ENCODE assay signal across 28 mouse cellular contexts in the genomic region with DNA sequence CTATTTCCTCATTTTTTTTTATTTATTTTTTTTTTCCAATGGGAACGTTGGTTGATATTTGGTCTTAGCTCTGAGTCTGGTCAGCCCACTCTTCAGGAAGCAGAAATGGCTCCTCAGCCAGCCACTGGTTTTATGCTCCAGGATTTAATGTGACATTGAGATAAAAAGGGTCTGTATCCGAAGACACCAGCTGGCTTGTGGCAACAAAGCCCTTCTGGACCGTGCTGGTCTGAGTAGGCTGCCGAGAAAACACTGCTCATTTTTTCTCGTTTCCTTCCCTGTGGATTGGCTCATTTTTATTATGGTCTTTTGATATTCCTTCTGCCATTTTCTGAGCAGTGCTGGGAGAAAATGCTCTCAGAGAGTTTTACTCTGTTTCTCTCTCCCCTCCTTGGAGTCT.
A peak's percentile ranks its signal among the peaks of the same experiment; 100 is the strongest.
DNase-seq lines count a peak whose midpoint lies in the region; ATAC-seq and TF ChIP-seq lines count a peak whose summit lies in the region.
"Had no signal": no experiment of that assay in that cellular context is flagged by ENCODE, and none has a peak within 500 bp of the region (broad histone marks: within the 10 kb centered on the region; RNA-seq: fewer than 3 reads in every experiment).

No protein-coding gene starts in this region.

- no peaks in the 10 kb centered on the region for H3K9me3 ChIP-seq in forebrain, postnatal 0 days (ENCODE audit: low read length)
- H3K9me3 ChIP-seq in forebrain, embryonic 16.5 days (ENCODE audit: control insufficient read depth, low read length): no peaks in the 10 kb centered on the region
- H3K9me3 ChIP-seq in neural tube, embryonic 14.5 days (ENCODE audit: control insufficient read depth, low read length): no peaks in the 10 kb centered on the region
- H3K9me3 ChIP-seq in neural tube, embryonic 15.5 days (replicated peaks): no peaks in the 10 kb centered on the region
- H3K9me3 ChIP-seq: neural tube, embryonic 12.5 days; stomach, embryonic 15.5 days had no signal

- H3K4me3 ChIP-seq in forebrain, postnatal 0 days (ENCODE audit: low read depth, low read length): no peak overlapping the region
- H3K4me3 ChIP-seq in forebrain, embryonic 16.5 days (replicated peaks; ENCODE audit: low read length): no peak overlapping the region
- H3K4me3 ChIP-seq in neural tube, embryonic 14.5 days (ENCODE audit: low read depth, low read length): no peak overlapping the region
- no peak overlapping the region for H3K4me3 ChIP-seq in neural tube, embryonic 15.5 days (replicated peaks)
- H3K4me3 ChIP-seq: erythroblast, embryonic 14.5 days; myocyte; neural tube, embryonic 12.5 days; stomach, embryonic 15.5 days had no signal

- H3K36me3 ChIP-seq in forebrain, postnatal 0 days (ENCODE audit: insufficient read depth): no peaks in the 10 kb centered on the region
- H3K36me3 ChIP-seq in forebrain, embryonic 16.5 days (ENCODE audit: control insufficient read depth, insufficient read depth): no peaks in the 10 kb centered on the region
- no peaks in the 10 kb centered on the region for H3K36me3 ChIP-seq in neural tube, embryonic 14.5 days (ENCODE audit: control insufficient read depth, insufficient read depth, low read length)
- no peaks in the 10 kb centered on the region for H3K36me3 ChIP-seq in neural tube, embryonic 15.5 days
- H3K36me3 ChIP-seq: neural tube, embryonic 12.5 days; stomach, embryonic 15.5 days had no signal

- no peak; the same call in 1 of the 2 replicates for ATAC-seq in forebrain, postnatal 0 days
- ATAC-seq in forebrain, embryonic 16.5 days: no peak
- ATAC-seq in neural tube, embryonic 14.5 days (ENCODE audit: low read depth): peak; percentile 41; the same call in 1 of the 2 replicates
- no peak for ATAC-seq in neural tube, embryonic 15.5 days (ENCODE audit: low FRiP score)
- ATAC-seq: activated CD4-positive, CD25-positive, alpha-beta regulatory T cell, adult 4 months; intestine, postnatal 0 days had no signal

- no peaks in the 10 kb centered on the region for H3K4me1 ChIP-seq in forebrain, postnatal 0 days (ENCODE audit: insufficient read depth)
- H3K4me1 ChIP-seq in forebrain, embryonic 16.5 days (replicated peaks; ENCODE audit: control insufficient read depth, insufficient read depth, low read length): no peaks in the 10 kb centered on the region
- H3K4me1 ChIP-seq in neural tube, embryonic 14.5 days (ENCODE audit: control insufficient read depth, insufficient read depth, low read length): no peaks in the 10 kb centered on the region
- H3K4me1 ChIP-seq in neural tube, embryonic 15.5 days: no peaks in the 10 kb centered on the region
- H3K4me1 ChIP-seq: neural tube, embryonic 12.5 days; stomach, embryonic 15.5 days had no signal

- no peaks in the 10 kb centered on the region for H3K27me3 ChIP-seq in forebrain, postnatal 0 days (ENCODE audit: insufficient read depth, low read length)
- no peaks in the 10 kb centered on the region for H3K27me3 ChIP-seq in forebrain, embryonic 16.5 days (replicated peaks; ENCODE audit: control insufficient read depth, insufficient read depth, low read length)
- H3K27me3 ChIP-seq in neural tube, embryonic 14.5 days (ENCODE audit: control insufficient read depth, insufficient read depth, low read length): no peaks in the 10 kb centered on the region
- no peaks in the 10 kb centered on the region for H3K27me3 ChIP-seq in neural tube, embryonic 15.5 days (replicated peaks)
- H3K27me3 ChIP-seq: CH12.LX; neural tube, embryonic 12.5 days; stomach, embryonic 15.5 days had no signal

- H3K4me2 ChIP-seq in forebrain, postnatal 0 days (ENCODE audit: low read depth): no peak overlapping the region
- H3K4me2 ChIP-seq in forebrain, embryonic 16.5 days (ENCODE audit: low read length): no peak overlapping the region
- H3K4me2 ChIP-seq in neural tube, embryonic 14.5 days (ENCODE audit: low read depth, low read length): no peak overlapping the region
- no peak overlapping the region for H3K4me2 ChIP-seq in neural tube, embryonic 15.5 days
- H3K4me2 ChIP-seq: neural tube, embryonic 12.5 days; stomach, embryonic 15.5 days had no signal

- TF ChIP-seq CTCF in forebrain, postnatal 0 days (IDR thresholded peaks at IDR 0.05; ENCODE audit: low read depth): no peak

- DNase-seq in cerebellum, postnatal 10 days: peak; percentile 51 to 61
- no peak for DNase-seq in cerebellum, adult 8-10 months
- peak; percentile 8 for DNase-seq in forebrain, postnatal 0 days
- DNase-seq in layer of hippocampus, adult 8-10 months (ENCODE audit: low spot score in 2 of 2): peak; percentile 8 to 9
- no peak for DNase-seq in layer of hippocampus, postnatal 25 days (ENCODE audit: extremely low spot score in 1 of 2, low spot score in 1 of 2)
- DNase-seq: adrenal gland, adult 2 months; adrenal gland, postnatal 36 days; cerebellum, adult 9-10 months; gastrocnemius, postnatal 14 days; heart, postnatal 14 days; kidney, adult 9 months; kidney, postnatal 10 days; liver; lung, adult 2 months; lung, postnatal 10 days; right cerebral cortex, postnatal 25 days had no signal

- no peak overlapping the region for H3K9ac ChIP-seq in forebrain, postnatal 0 days
- no peak overlapping the region for H3K9ac ChIP-seq in forebrain, embryonic 16.5 days (replicated peaks; ENCODE audit: low read depth, low read length)
- H3K9ac ChIP-seq in neural tube, embryonic 14.5 days (replicated peaks; ENCODE audit: low read depth, low read length): no peak overlapping the region
- H3K9ac ChIP-seq in neural tube, embryonic 15.5 days (replicated peaks): no peak overlapping the region
- H3K9ac ChIP-seq: liver, embryonic 14.5 days; neural tube, embryonic 12.5 days; stomach, embryonic 15.5 days had no signal

- WGBS in forebrain, postnatal 0 days: 36% methylated on average over 5 of the region's 5 CpGs
- 47% methylated on average over 5 of the region's 5 CpGs for WGBS in forebrain, embryonic 16.5 days
- 34% methylated on average over 5 of the region's 5 CpGs for WGBS in neural tube, embryonic 14.5 days
- WGBS in neural tube, embryonic 15.5 days: 32% methylated on average over 5 of the region's 5 CpGs

- no peak overlapping the region for H3K27ac ChIP-seq in forebrain, postnatal 0 days (ENCODE audit: low read depth, low read length)
- H3K27ac ChIP-seq in forebrain, embryonic 16.5 days (ENCODE audit: low read length): no peak overlapping the region
- H3K27ac ChIP-seq in neural tube, embryonic 14.5 days (ENCODE audit: low read depth, low read length): no peak overlapping the region
- H3K27ac ChIP-seq in neural tube, embryonic 15.5 days (replicated peaks): no peak overlapping the region
- H3K27ac ChIP-seq: liver, embryonic 14.5 days; macrophage; neural tube, embryonic 12.5 days; stomach, embryonic 15.5 days had no signal

Comparison
In these comparisons a context has a peak if more than half of its experiments do, and no peak if none do; other contexts are left out.
1. DNase-seq: peak in cerebellum, postnatal 10 days (2 of 2), forebrain, postnatal 0 days (single experiment) and layer of hippocampus, adult 8-10 months (2 of 2); none in cerebellum, adult 8-10 months (single experiment) and layer of hippocampus, postnatal 25 days (0 of 2).